Mouse (Mus musculus) stomach, embryonic 16.5 days (tissue): ENCODE results near the gene Thsd7b. TPM values are rescaled to one million over a fixed set of nuclear protein-coding genes. Genes with fewer than 3 reads are reported as not detected.
A peak's percentile ranks its signal among the peaks of the same experiment; 100 is the strongest.

Source experiments
- ATAC-seq: fragments of 200-750 bp; cut with Nextera tagmentation; 2 replicates; pipeline ENCODE4 v1.8.0; 2017; ENCODE audit warnings: moderate number of reproducible peaks, moderate TSS enrichment; ENCODE audit not compliant: insufficient read depth, low FRiP score
- H3K27ac ChIP-seq: fragments of 300-500 bp; sonication (generic); 2 replicates; pipeline ENCODE4 v1.5.1; 2014; ENCODE audit warnings: low read length
- H3K27me3 ChIP-seq: fragments of 300-500 bp; sonication (generic); 2 replicates; pipeline ENCODE4 v1.6.1; 2014; ENCODE audit warnings: low read length, control low read depth, mixed read lengths; ENCODE audit not compliant: control insufficient read depth, insufficient read depth
- H3K36me3 ChIP-seq: fragments of 300-500 bp; sonication (generic); 2 replicates; pipeline ENCODE4 v1.6.1; 2014; ENCODE audit warnings: low read length; ENCODE audit not compliant: control insufficient read depth, insufficient read depth
- H3K4me1 ChIP-seq: fragments of 300-500 bp; sonication (generic); 2 replicates; pipeline ENCODE4 v1.6.1; 2014; ENCODE audit warnings: low read length, control low read depth, mixed read lengths; ENCODE audit not compliant: control insufficient read depth, insufficient read depth
- H3K4me2 ChIP-seq: fragments of 300-500 bp; sonication (generic); 2 replicates; pipeline ENCODE4 v1.6.1; 2014; ENCODE audit warnings: low read depth, low read length, mixed read lengths
- H3K4me3 ChIP-seq: fragments of 300-500 bp; sonication (generic); replicated peaks from 2 replicates; pipeline ENCODE4 v1.5.1; 2014; ENCODE audit warnings: mild to moderate bottlenecking, low read length
- H3K9ac ChIP-seq: fragments of 300-500 bp; sonication (generic); 2 replicates; pipeline ENCODE4 v1.6.1; 2014; ENCODE audit warnings: low read length
- H3K9me3 ChIP-seq: fragments of 300-500 bp; sonication (generic); replicated peaks from 2 replicates; pipeline ENCODE4 v1.6.1; 2016; ENCODE audit warnings: low read length, control low read depth; ENCODE audit not compliant: control insufficient read depth
- WGBS: fragments of 180-500 bp; shearing (Covaris S2); extraction: QIAGEN DNeasy Blood & Tissue Kit; methylation state at CpG from one replicate; pipeline ENCODE4 v1.1.7; 2014; 5-methylcytosine and 5-hydroxymethylcytosine counted together
- polyA plus RNA-seq: library from polyadenylated mRNA; unstranded; fragments of >200 nt; fragmentation: Nextera tagmentation; extraction: Ambion mirVana; gene quantifications from 2 replicates; pipeline ENCODE4 v1.2.1, GENCODE M21; 2015

The Thsd7b gene
- polyA plus RNA-seq: 0.64 and 1.6 TPM in 2 replicates

- H3K4me2 ChIP-seq: peak within 1 kb of the TSS; percentile 66
Measured at GRCm38 (mm10) chr1:129272982-129273937, at the start of gene Thsd7b. Gene Thsd7b, plus strand, starts transcription at chr1:129273302.

GRCm38 (mm10) chr1:129244292-129244691 lies 28.8 kb upstream of the Thsd7b start:
- H3K4me1 ChIP-seq: no peaks in the 10 kb centered on the region
- H3K4me3 ChIP-seq: no peak overlapping the region
- no peak overlapping the region for H3K9ac ChIP-seq
- no peak overlapping the region for H3K27ac ChIP-seq
- H3K4me2 ChIP-seq: no peak overlapping the region
- 47% methylated on average over 3 of the region's 3 CpGs for WGBS
- H3K36me3 ChIP-seq: no peaks in the 10 kb centered on the region
- H3K27me3 ChIP-seq: no peaks in the 10 kb centered on the region
- H3K9me3 ChIP-seq: no peaks in the 10 kb centered on the region
- no peak for ATAC-seq

More at GRCm38 (mm10) chr1:129272982-129273937, at the start of gene Thsd7b:
- peak within 1 kb of the TSS; percentile 45 for H3K4me3 ChIP-seq
- 1% methylated on average over 43 of the region's 45 CpGs for WGBS
- peaks cover 6% of the 10 kb centered on the region; the same call in 1 of the 2 replicates for H3K4me1 ChIP-seq
- H3K27me3 ChIP-seq: peaks cover 32% of the 10 kb centered on the region
- peak within 1 kb of the TSS; percentile 60 for H3K9ac ChIP-seq
- H3K9me3 ChIP-seq: no peaks in the 10 kb centered on the region
- ATAC-seq: peak; percentile 29; the same call in 1 of the 2 replicates
- no peaks in the 10 kb centered on the region for H3K36me3 ChIP-seq
- no peak within 1 kb of the TSS for H3K27ac ChIP-seq

- Histone ChIP-seq H3K4me1 (no peaks in the 10 kb centered on the region), H3K27ac (no peak overlapping the region), H3K9me3 (no peaks in the 10 kb centered on the region), H3K9ac (no peak overlapping the region), H3K36me3 (no peaks in the 10 kb centered on the region), H3K4me3 (no peak overlapping the region), H3K4me2 (no peak overlapping the region), H3K27me3 (no peaks in the 10 kb centered on the region)
- ATAC-seq: no peak
- WGBS: 52% methylated on average over 6 of the region's 6 CpGs
Measured at GRCm38 (mm10) chr1:129250704-129251443, 22.2 kb upstream of the Thsd7b start.

- H3K9ac ChIP-seq: no peak overlapping the region
- no peaks in the 10 kb centered on the region for H3K9me3 ChIP-seq
- no peak overlapping the region for H3K4me3 ChIP-seq
- H3K27me3 ChIP-seq: no peaks in the 10 kb centered on the region
- WGBS: 83% methylated on average over 3 of the region's 3 CpGs
- H3K4me1 ChIP-seq: no peaks in the 10 kb centered on the region
- ATAC-seq: no peak
- no peak overlapping the region for H3K4me2 ChIP-seq
- H3K36me3 ChIP-seq: no peaks in the 10 kb centered on the region
- H3K27ac ChIP-seq: no peak overlapping the region
Measured at GRCm38 (mm10) chr1:129266684-129267083, 6.4 kb upstream of the Thsd7b start.

GRCm38 (mm10) chr1:129304173-129304572 lies 31.1 kb downstream of the Thsd7b start:
- no peaks in the 10 kb centered on the region for H3K4me1 ChIP-seq
- no peak overlapping the region for H3K4me3 ChIP-seq
- H3K27ac ChIP-seq: no peak overlapping the region
- no peaks in the 10 kb centered on the region for H3K36me3 ChIP-seq
- H3K9ac ChIP-seq: no peak overlapping the region
- H3K9me3 ChIP-seq: no peaks in the 10 kb centered on the region
- H3K4me2 ChIP-seq: no peak overlapping the region
- H3K27me3 ChIP-seq: no peaks in the 10 kb centered on the region
- WGBS: 79% methylated on average over 1 of the region's 1 CpGs
- no peak for ATAC-seq

- WGBS: 77% methylated on average over 6 of the region's 6 CpGs
- no peak for ATAC-seq
- no peak overlapping the region for H3K9ac ChIP-seq
- H3K4me2 ChIP-seq: no peak overlapping the region
- no peaks in the 10 kb centered on the region for H3K36me3 ChIP-seq
- no peaks in the 10 kb centered on the region for H3K4me1 ChIP-seq
- H3K27me3 ChIP-seq: no peaks in the 10 kb centered on the region
- no peaks in the 10 kb centered on the region for H3K9me3 ChIP-seq
- H3K27ac ChIP-seq: no peak overlapping the region
- H3K4me3 ChIP-seq: no peak overlapping the region
Measured at GRCm38 (mm10) chr1:129324388-129324787, 51.3 kb downstream of the Thsd7b start.

GRCm38 (mm10) chr1:129324798-129325197 lies 51.7 kb downstream of the Thsd7b start:
- H3K9me3 ChIP-seq: no peaks in the 10 kb centered on the region
- H3K4me3 ChIP-seq: no peak overlapping the region
- no peak overlapping the region for H3K9ac ChIP-seq
- H3K36me3 ChIP-seq: no peaks in the 10 kb centered on the region
- 67% methylated on average over 2 of the region's 2 CpGs for WGBS
- no peaks in the 10 kb centered on the region for H3K27me3 ChIP-seq
- no peak overlapping the region for H3K4me2 ChIP-seq
- no peaks in the 10 kb centered on the region for H3K4me1 ChIP-seq
- no peak overlapping the region for H3K27ac ChIP-seq
- no peak for ATAC-seq

- Histone ChIP-seq H3K4me3 (no peak overlapping the region), H3K27ac (no peak overlapping the region), H3K36me3 (no peaks in the 10 kb centered on the region), H3K4me1 (no peaks in the 10 kb centered on the region), H3K9me3 (no peaks in the 10 kb centered on the region), H3K9ac (no peak overlapping the region), H3K4me2 (no peak overlapping the region), H3K27me3 (no peaks in the 10 kb centered on the region)
- no peak for ATAC-seq
- WGBS: 53% methylated on average over 6 of the region's 6 CpGs
Measured at GRCm38 (mm10) chr1:129356631-129357030, 83.5 kb downstream of the Thsd7b start.

GRCm38 (mm10) chr1:129357378-129357777 lies 84.3 kb downstream of the Thsd7b start:
- ATAC-seq: no peak
- Histone ChIP-seq H3K4me3 (no peak overlapping the region), H3K9ac (no peak overlapping the region), H3K9me3 (no peaks in the 10 kb centered on the region), H3K4me1 (no peaks in the 10 kb centered on the region), H3K36me3 (no peaks in the 10 kb centered on the region), H3K4me2 (no peak overlapping the region), H3K27ac (no peak overlapping the region), H3K27me3 (no peaks in the 10 kb centered on the region)
- WGBS: 84% methylated on average over 2 of the region's 2 CpGs
